Comparison of ENCODE assay signal across 25 mouse cellular contexts in the genomic region with DNA sequence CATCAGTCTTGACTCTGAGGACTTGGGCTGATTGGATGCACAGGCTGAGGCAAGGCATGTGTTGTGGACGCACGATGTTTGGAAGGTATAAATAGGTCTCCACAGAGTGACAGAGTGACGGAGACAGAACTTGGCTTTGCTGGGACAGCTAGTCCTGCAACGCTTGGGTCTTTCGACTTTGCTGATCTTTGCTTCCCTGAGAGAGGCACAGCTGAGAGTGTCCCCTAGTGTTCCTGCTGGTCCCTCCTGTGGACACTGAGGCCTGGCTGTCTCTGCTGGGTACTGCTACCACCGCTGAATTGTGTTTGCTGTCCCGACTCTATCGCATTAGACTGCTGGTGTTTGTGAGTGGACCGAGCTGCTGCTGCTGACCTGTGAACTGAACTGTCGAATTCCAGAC.
DNase-seq lines count a peak whose midpoint lies in the region; ATAC-seq and TF ChIP-seq lines count a peak whose summit lies in the region.
"Had no signal": no experiment of that assay in that cellular context is flagged by ENCODE, and none has a peak within 500 bp of the region (broad histone marks: within the 10 kb centered on the region; RNA-seq: fewer than 3 reads in every experiment).

No protein-coding gene starts in this region.

- peak; percentile 91 for DNase-seq in heart, adult 11 months
- DNase-seq in heart, postnatal 4 days = no peak
- no peak for DNase-seq in heart, postnatal 0 days (ENCODE audit: low spot score)
- no peak for DNase-seq in heart, postnatal 25 days (ENCODE audit: low spot score)
- DNase-seq in lung, postnatal 0 days (ENCODE audit: low spot score) = peak; percentile 66
- DNase-seq in kidney, postnatal 14 days = no peak
- no peak for DNase-seq in ovary, postnatal 14 days (ENCODE audit: low spot score)
- DNase-seq: adrenal gland, postnatal 14 days; cerebellum, adult 8-10 months; cerebellum, postnatal 36 days; embryo, embryonic 11 days; gastrocnemius, postnatal 10 days; kidney, adult 8-10 months; kidney, postnatal 10 days; liver, postnatal 0 days; thymus, postnatal 36 days had no signal

- WGBS in heart, postnatal 0 days = 39% methylated on average over 10 of the region's 10 CpGs
- 40% methylated on average over 10 of the region's 10 CpGs for WGBS in lung, postnatal 0 days

- TF ChIP-seq EP300 in heart, postnatal 0 days (IDR thresholded peaks at IDR 0.05; ENCODE audit: low read depth) = no peak
- no peak for TF ChIP-seq EP300 in lung, postnatal 0 days (IDR thresholded peaks at IDR 0.05)

- H3K9me3 ChIP-seq in heart, postnatal 0 days (replicated peaks; ENCODE audit: control insufficient read depth, low read length) = no peaks in the 10 kb centered on the region
- no peaks in the 10 kb centered on the region for H3K9me3 ChIP-seq in lung, postnatal 0 days (ENCODE audit: low read length)
- H3K9me3 ChIP-seq: forebrain, embryonic 15.5 days; hindbrain, embryonic 10.5 days; intestine, embryonic 15.5 days; limb, embryonic 12.5 days; midbrain, embryonic 10.5 days; neural tube, embryonic 15.5 days; stomach, embryonic 15.5 days had no signal

- peak; percentile 16 for TF ChIP-seq CTCF in heart, postnatal 0 days (IDR thresholded peaks at IDR 0.05; ENCODE audit: low read depth)
- TF ChIP-seq CTCF in lung, postnatal 0 days (IDR thresholded peaks at IDR 0.05) = peak; percentile 60

- no peaks in the 10 kb centered on the region for H3K36me3 ChIP-seq in heart, postnatal 0 days (replicated peaks; ENCODE audit: control insufficient read depth, insufficient read depth, low read length)
- no peaks in the 10 kb centered on the region for H3K36me3 ChIP-seq in lung, postnatal 0 days (ENCODE audit: insufficient read depth, low read length)
- H3K36me3 ChIP-seq: forebrain, embryonic 15.5 days; hindbrain, embryonic 10.5 days; intestine, embryonic 15.5 days; limb, embryonic 12.5 days; midbrain, embryonic 10.5 days; neural tube, embryonic 15.5 days; stomach, embryonic 15.5 days had no signal

- H3K4me1 ChIP-seq in heart, postnatal 0 days (ENCODE audit: control insufficient read depth, insufficient read depth) = no peaks in the 10 kb centered on the region; the same call in 1 of the 2 replicates
- H3K4me1 ChIP-seq in lung, postnatal 0 days (ENCODE audit: insufficient read depth, low read depth, low read length) = no peaks in the 10 kb centered on the region
- H3K4me1 ChIP-seq: forebrain, embryonic 15.5 days; neural tube, embryonic 15.5 days had no signal

- no peak; the same call in 1 of the 2 replicates for ATAC-seq in heart, postnatal 0 days (ENCODE audit: insufficient read depth, low read depth)
- ATAC-seq in lung, postnatal 0 days = peak; percentile 77
- ATAC-seq: forebrain, embryonic 15.5 days; hindbrain, embryonic 16.5 days; intestine, embryonic 15.5 days; liver, postnatal 0 days had no signal

- H3K27ac ChIP-seq in heart, postnatal 0 days (ENCODE audit: low read depth) = no peak overlapping the region
- H3K27ac ChIP-seq in lung, postnatal 0 days (ENCODE audit: low read length) = no peak overlapping the region
- H3K27ac ChIP-seq: forebrain, embryonic 15.5 days; hindbrain, embryonic 10.5 days; intestine, embryonic 15.5 days; limb, embryonic 12.5 days; midbrain, embryonic 10.5 days; neural tube, embryonic 15.5 days; stomach, embryonic 15.5 days had no signal

- no peak overlapping the region for H3K4me2 ChIP-seq in heart, postnatal 0 days (ENCODE audit: low read depth, low read length)
- no peak overlapping the region for H3K4me2 ChIP-seq in lung, postnatal 0 days (replicated peaks; ENCODE audit: low read depth, low read length)
- H3K4me2 ChIP-seq: forebrain, embryonic 15.5 days; intestine, embryonic 15.5 days; limb, embryonic 12.5 days; liver, embryonic 11.5 days; neural tube, embryonic 15.5 days; stomach, embryonic 15.5 days had no signal

- no peak overlapping the region for H3K4me3 ChIP-seq in heart, postnatal 0 days (ENCODE audit: low read depth, low read length)
- H3K4me3 ChIP-seq in lung, postnatal 0 days (ENCODE audit: low read depth, low read length) = no peak overlapping the region
- H3K4me3 ChIP-seq: forebrain, embryonic 15.5 days; hindbrain, embryonic 10.5 days; intestine, embryonic 15.5 days; limb, embryonic 12.5 days; midbrain, embryonic 10.5 days; neural tube, embryonic 15.5 days; stomach, embryonic 15.5 days had no signal

- intact Hi-C loops in heart, postnatal 25 days (cut with DNase I) = loop anchor here (5.0 to 10.0 kb wide), 2 partner anchors 160 to 162 kb away; no protein-coding TSS in a partner anchor

- H3K9ac ChIP-seq in heart, postnatal 0 days (replicated peaks; ENCODE audit: low read depth, low read length) = no peak overlapping the region
- H3K9ac ChIP-seq in lung, postnatal 0 days (replicated peaks; ENCODE audit: low read depth) = no peak overlapping the region
- H3K9ac ChIP-seq: forebrain, embryonic 15.5 days; intestine, embryonic 15.5 days; limb, embryonic 12.5 days; liver, postnatal 0 days; neural tube, embryonic 15.5 days; stomach, embryonic 15.5 days had no signal

- H3K27me3 ChIP-seq in heart, postnatal 0 days (ENCODE audit: control insufficient read depth, insufficient read depth, low read length) = 0 out of 2 replicates have a peak, but pooled peaks cover 8% of the 10 kb centered on the region
- H3K27me3 ChIP-seq in lung, postnatal 0 days (replicated peaks; ENCODE audit: insufficient read depth, low read length) = no peaks in the 10 kb centered on the region
- H3K27me3 ChIP-seq: forebrain, embryonic 15.5 days; intestine, embryonic 15.5 days; neural tube, embryonic 15.5 days; stomach, embryonic 15.5 days had no signal

Comparison
In these comparisons a context has a peak if more than half of its experiments do, and no peak if none do; other contexts are left out.
1. DNase-seq: peak in heart, adult 11 months (single experiment) and lung, postnatal 0 days (single experiment); none in heart, postnatal 4 days (single experiment), heart, postnatal 0 days (single experiment), heart, postnatal 25 days (single experiment), kidney, postnatal 14 days (single experiment) and ovary, postnatal 14 days (single experiment).